Mouse (Mus musculus): ENCODE results near the gene Sebox.

Sebox gene

GRCm38 (mm10) chr11:78535376-78536079, 32.3 kb downstream of the Sebox start:
- peak in 1 of 2 experiments; percentile 23 for DNase-seq (ENCODE audit: low spot score in 2 of 2)

DNA sequence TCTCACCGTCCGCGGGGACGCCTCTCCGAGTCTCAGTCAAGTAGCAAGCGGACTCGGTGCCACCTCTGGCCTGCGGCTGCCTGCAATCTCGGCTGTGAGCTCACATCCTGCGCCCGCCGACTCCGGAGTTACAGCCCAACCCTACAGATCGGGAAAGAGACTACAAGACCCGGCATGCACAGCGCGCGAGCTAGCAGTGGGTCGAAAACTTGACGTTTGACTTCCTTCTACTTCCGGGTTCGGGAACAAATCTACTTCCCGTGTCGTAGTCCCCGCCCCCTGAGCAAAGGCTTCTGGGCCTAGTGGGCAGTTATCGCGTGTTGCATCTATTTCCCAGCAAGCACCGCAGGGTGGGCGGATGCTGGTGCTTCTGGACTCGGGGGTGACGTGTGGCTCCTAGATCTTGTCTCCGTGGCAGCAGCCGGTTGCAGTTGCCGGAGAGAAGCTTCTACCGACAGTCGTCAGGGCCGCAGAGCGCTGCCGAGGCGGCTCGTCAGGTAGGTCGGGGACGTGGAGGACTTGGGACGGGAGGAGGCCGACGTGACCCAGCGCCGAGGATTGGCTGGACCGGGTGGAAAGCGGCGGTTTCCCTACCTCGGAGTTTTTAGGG, 32.9 kb downstream of the Sebox start, which contains the start of the genes Tnfaip1 and Ift20:
Gene Tnfaip1, minus strand, starts transcription at position 253 of the 610 bp plus-strand sequence.
Gene Ift20, plus strand, starts transcription at position 282 of the 610 bp plus-strand sequence.
- peak; percentile 93 to 98 for DNase-seq (ENCODE audit: low spot score in 2 of 2)

- no peak for DNase-seq (ENCODE audit: low spot score in 2 of 2)
Measured at GRCm38 (mm10) chr11:78536690-78537084, 33.4 kb downstream of the Sebox start.

DNA sequence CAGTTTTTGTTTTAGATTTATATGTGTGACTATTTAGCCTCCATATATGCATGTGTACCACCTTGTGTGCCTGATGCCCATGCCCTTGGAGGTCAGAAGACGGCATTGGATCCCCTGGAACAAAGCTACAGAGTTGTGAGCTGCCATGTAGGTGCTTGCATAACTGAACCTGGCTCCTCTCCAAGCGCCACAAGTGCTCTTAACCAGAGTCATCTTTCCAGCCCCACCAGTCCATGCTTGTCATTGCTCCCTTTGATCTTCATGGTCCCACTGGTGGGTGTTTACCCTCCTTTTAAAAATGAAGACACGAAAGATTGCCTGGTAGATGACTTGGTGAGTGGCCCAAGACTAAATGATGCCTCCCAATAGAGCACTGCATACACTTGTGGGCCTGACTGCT, 37.1 kb downstream of the Sebox start:
- DNase-seq (ENCODE audit: low spot score in 2 of 2) = no peak

DNA sequence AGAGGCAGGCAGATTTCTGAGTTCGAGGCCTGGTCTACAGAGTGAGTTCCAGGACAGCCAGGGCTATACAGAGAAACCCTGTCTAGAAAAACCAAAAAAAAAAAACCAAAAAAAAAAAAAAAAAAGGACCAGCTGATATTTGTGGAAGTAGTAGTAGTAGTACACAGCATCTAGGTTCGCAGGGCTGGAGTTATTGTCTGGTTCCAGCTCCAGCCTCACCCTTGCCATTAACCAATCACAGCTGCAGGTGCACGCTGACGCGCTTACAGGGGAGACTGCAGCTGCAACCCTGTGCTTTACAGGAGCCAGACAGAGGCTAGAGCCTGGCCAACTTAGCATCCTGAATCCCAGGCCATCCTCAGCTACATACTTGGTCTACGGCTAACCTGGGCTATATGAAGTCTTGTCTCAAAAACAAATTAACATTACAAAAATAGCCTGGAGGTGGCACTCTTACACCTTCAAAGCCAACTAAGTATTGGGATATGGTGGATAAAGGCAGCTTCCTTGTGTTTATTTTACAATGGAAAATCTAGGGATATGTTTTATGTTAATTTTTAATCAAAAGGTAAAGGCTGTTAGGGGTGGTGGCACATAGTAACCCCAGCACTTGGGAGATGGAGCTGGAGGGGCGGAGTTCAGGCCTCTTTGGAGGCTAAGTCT, 41.3 kb downstream of the Sebox start:
- DNase-seq (ENCODE audit: low spot score in 2 of 2) = no peak

DNA sequence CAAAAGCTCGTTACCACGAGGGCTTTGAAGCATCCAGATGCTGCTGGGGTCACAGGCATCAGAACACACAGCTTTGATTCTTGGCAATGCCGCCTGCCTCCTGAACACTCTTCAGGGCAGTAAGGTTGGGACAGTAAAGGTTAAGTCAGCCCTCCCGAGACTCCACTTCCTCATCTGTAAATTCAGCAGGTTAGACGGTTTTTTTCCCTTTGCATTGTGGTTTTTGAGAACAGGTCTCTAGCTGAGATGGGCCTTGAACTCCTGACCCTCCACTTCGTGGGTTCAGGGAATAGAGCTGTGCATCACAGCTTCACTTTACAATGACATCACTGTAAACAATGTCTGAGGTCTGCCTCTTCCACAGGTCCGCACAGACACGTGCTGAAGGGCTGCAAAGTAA, 41.9 kb downstream of the Sebox start:
- no peak for DNase-seq (ENCODE audit: low spot score in 2 of 2)

- no peak for DNase-seq (ENCODE audit: low spot score in 2 of 2)
Measured at GRCm38 (mm10) chr11:78547718-78548460, 44.6 kb downstream of the Sebox start.

GRCm38 (mm10) chr11:78549491-78549987, 46.3 kb downstream of the Sebox start:
- no peak for DNase-seq (ENCODE audit: low spot score in 2 of 2)

DNA sequence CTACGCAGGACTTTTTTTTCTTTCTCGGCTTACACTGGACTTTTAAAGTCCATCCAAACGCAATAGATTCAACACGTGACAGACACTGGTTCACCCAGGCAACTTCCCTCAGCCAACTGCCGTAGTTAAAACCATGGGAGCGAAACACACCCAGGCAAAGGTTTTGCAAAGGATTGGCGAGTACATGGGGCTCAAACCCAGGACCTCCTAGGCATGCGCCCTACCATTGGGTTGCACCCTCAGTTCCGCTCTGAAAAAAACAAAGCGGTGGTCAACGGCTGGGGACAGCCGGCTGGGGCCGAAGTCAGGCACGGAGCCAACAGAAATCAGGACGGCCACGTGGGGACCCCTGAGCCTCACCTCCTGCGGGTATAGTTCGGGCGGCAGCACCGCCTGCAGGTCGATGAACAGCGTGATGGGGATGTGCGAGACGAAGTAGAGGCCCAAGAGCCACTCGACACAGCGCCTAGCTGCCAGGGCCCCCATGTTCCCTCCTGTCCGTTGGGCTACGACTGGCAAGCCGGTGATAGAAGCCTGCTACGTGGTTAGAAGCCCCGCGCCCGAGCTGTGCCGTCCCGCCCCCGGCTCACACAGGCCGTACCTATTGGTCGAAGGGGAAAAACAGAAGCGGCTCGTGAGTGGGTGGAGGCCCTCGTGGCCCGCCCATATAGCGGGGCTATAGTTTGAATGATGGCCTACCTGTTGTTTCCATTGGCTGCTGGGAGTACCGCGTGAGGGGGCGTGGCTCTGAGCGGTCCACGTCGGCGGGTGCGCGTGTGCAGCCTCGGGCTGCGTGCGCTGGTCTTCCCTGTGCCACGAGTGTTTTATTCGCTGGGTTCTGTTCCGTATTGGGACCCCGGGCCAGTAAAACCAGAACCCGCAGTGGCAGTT, 47.2 kb downstream of the Sebox start, which contains the start of gene Tmem97:
Gene Tmem97, minus strand, starts transcription at position 610 of the 891 bp plus-strand sequence.
- peak; percentile 89 to 95 for DNase-seq (ENCODE audit: low spot score in 2 of 2)

DNA sequence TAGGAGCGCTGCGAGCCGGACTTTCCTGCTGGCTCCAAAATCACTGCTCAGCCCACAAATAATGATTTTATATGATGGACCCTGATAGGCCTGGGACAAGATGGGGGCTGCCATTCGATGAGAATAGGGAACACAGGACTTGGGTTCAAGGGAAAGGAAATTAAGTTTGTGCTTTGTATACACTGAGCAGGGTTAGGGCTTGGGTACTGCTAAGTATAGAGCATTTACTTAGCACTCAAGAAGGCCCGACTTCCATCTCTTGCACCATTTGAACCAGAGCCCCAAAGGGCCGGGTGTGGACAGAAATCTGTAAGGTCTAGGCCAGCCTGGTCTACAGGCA, 47.8 kb downstream of the Sebox start:
- no peak for DNase-seq (ENCODE audit: low spot score in 2 of 2)

All from urinary bladder, postnatal 36 days (tissue).